Mouse (Mus musculus): ENCODE measurements around the gene Fxr2.
"Not testable (repeated sequence)": the region's sequence is repeated elsewhere in the genome, so short reads cannot be mapped to it uniquely, and the experiment has no call there.

Gene Fxr2

GRCm38 (mm10) chr11:69610899-69611298 lies 21.9 kb upstream of the Fxr2 start:
- in situ Hi-C loops (cut with MboI), result no loop called here

- in situ Hi-C loops (cut with MboI), result no loop called here
These were observed 19.1 kb upstream of the Fxr2 start for GRCm38 (mm10) chr11:69613553-69614256.

GRCm38 (mm10) chr11:69614257-69614588 lies 18.6 kb upstream of the Fxr2 start:
- in situ Hi-C loops (cut with MboI), result not testable (repeated sequence)

GRCm38 (mm10) chr11:69616781-69617180 lies 16.0 kb upstream of the Fxr2 start:
- in situ Hi-C loops (cut with MboI), result no loop called here

- in situ Hi-C loops (cut with MboI), result no loop called here
These were observed 15.0 kb upstream of the Fxr2 start, which contains the start of gene Shbg for GRCm38 (mm10) chr11:69617805-69618204. Gene Shbg, minus strand, starts transcription at chr11:69617905.

GRCm38 (mm10) chr11:69620394-69621081 lies 12.3 kb upstream of the Fxr2 start:
- in situ Hi-C loops (cut with MboI), result no loop called here

GRCm38 (mm10) chr11:69621571-69622268 lies 11.1 kb upstream of the Fxr2 start, which contains the start of gene Sat2:
Gene Sat2, plus strand, starts transcription at chr11:69622024.
- in situ Hi-C loops (cut with MboI), result no loop called here

GRCm38 (mm10) chr11:69622406-69622805 lies 10.4 kb upstream of the Fxr2 start:
- in situ Hi-C loops (cut with MboI), result no loop called here

GRCm38 (mm10) chr11:69623006-69623405 lies 9.8 kb upstream of the Fxr2 start:
- in situ Hi-C loops (cut with MboI), result no loop called here

- in situ Hi-C loops (cut with MboI), result not testable (repeated sequence)
These were observed 8.5 kb upstream of the Fxr2 start for GRCm38 (mm10) chr11:69624339-69624738.

- in situ Hi-C loops (cut with MboI), result no loop called here
These were observed 4.5 kb upstream of the Fxr2 start for GRCm38 (mm10) chr11:69628286-69628685.

GRCm38 (mm10) chr11:69629802-69630201 lies 3.0 kb upstream of the Fxr2 start:
- in situ Hi-C loops (cut with MboI), result no loop called here

- in situ Hi-C loops (cut with MboI), result no loop called here
These were observed 507 bp downstream of the Fxr2 start for GRCm38 (mm10) chr11:69633128-69633866.

- in situ Hi-C loops (cut with MboI), result no loop called here
These were observed 2.7 kb downstream of the Fxr2 start for GRCm38 (mm10) chr11:69635471-69635870.

GRCm38 (mm10) chr11:69645860-69646259 lies 13.1 kb downstream of the Fxr2 start:
- in situ Hi-C loops (cut with MboI), result no loop called here

- in situ Hi-C loops (cut with MboI), result no loop called here
These were observed 20.6 kb downstream of the Fxr2 start for GRCm38 (mm10) chr11:69653399-69653798.

GRCm38 (mm10) chr11:69654760-69655159 lies 22.0 kb downstream of the Fxr2 start:
- in situ Hi-C loops (cut with MboI), result no loop called here

GRCm38 (mm10) chr11:69655264-69656064 lies 22.7 kb downstream of the Fxr2 start, which contains the start of gene Sox15:
Gene Sox15, plus strand, starts transcription at chr11:69655314.
- in situ Hi-C loops (cut with MboI), result no loop called here

- in situ Hi-C loops (cut with MboI), result no loop called here
These were observed 23.3 kb downstream of the Fxr2 start for GRCm38 (mm10) chr11:69656065-69656455.

- in situ Hi-C loops (cut with MboI), result no loop called here
These were observed 24.0 kb downstream of the Fxr2 start for GRCm38 (mm10) chr11:69656617-69657461.
